Mouse (Mus musculus) lung, postnatal 36 days (tissue): ENCODE measurements at regions not wholly inside any gene's neighbourhood (a gene's known extent, or its start where the extent isn't known, plus 50 kb on each side); places are given as distances from the start of the nearest gene placed in this dataset.

Experiments
- DNase-seq: peaks from one replicate; pipeline ENCODE4 v3.0.0; 2022; ENCODE audit warnings: mixed read lengths

- peak; percentile 33 for DNase-seq
These were observed 88.6 kb upstream of the Mbnl3 start for GRCm38 (mm10) chrX:51294797-51295506.

- peak; percentile 34 for DNase-seq
These were observed 86.0 kb upstream of the Mbnl3 start for GRCm38 (mm10) chrX:51292310-51292709.

DNA sequence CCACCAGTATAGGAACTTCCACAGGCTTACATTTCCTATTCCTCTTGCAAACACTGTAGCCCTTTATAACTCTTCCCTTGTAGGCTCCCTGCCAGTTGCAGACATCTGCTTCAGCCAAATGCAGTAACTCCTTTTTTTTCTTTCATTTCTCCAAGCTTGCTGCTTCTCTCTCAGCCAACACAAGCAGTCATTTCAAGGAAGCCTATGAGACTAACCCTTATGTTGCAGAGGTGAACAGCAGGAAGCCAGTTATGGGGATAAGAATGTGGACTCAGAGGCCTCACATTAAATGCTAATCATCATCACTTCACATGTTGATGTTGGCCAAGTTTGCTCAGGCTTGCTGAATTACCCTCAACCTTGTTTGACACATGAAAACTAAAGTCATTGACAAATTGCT lies 71.9 kb upstream of the Mbnl3 start:
- DNase-seq = no peak

DNA sequence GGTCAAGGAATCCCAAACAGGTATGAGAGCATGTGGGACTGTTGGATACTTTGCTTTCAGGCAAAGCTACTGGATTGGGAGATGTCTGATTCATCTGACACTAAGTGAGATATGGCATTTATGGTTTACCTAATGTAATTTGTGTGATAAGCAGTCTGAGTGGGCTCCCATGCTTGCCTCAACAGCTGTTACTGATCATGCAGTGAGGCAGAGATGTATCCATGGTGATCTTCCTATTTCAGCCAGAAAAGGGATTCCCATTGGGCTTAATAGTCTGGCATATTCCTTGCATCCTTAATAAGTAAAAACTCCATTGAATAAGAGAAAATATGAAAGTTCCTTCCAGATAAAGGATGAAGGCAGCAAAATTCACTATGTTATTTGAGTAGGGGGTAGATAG lies 58.4 kb upstream of the Mbnl3 start:
- DNase-seq = no peak
